Mouse (Mus musculus) embryonic fibroblast, embryonic 13.5 days (primary cell): ENCODE data around the gene Olfr1446.

Source experiments
- CTCF ChIP-seq: IDR thresholded peaks from 2 replicates; pipeline ENCODE4 v1.5.1; 2011; ENCODE audit warnings: mild to moderate bottlenecking, control low read depth, low read length, moderate library complexity, borderline replicate concordance; ENCODE audit not compliant: insufficient read depth
- POLR2A ChIP-seq: IDR thresholded peaks from 2 replicates; pipeline ENCODE4 v1.6.1; 2011; ENCODE audit warnings: low read depth, mild to moderate bottlenecking, control low read depth, low read length, moderate library complexity

DNA sequence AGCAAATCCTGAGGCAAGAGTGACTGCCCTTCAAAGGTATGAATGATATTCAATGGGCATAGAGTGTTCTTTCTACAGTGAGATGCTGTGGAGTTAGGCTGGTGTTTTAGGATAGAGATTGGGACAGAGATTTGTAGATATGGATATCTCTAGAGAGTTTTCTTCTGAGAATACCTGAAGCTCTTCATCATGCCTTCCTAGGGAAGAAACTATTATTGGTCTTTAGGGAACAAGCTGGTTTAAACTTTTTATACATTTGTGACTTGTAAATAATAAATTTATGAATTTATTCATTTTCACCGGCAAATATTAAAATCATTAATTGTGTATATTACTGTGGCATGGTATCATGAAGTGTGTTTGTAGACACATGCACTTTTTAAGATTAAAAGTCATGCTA, 10.3 kb upstream of the Olfr1446 start, which contains the start of gene Olfr1447:
- TF ChIP-seq CTCF: no peak
- TF ChIP-seq POLR2A: no peak
